Mouse (Mus musculus) embryonic facial prominence, embryonic 10.5 days (tissue): ENCODE data around the gene Ilf2. TPM values are rescaled to one million over a fixed set of nuclear protein-coding genes. Genes with fewer than 3 reads are reported as not detected.

Experiments
- DNase-seq: peaks from one replicate; pipeline ENCODE4 v3.0.0-alpha.2; 2017; ENCODE audit warnings: low spot score
- H3K27ac ChIP-seq: fragments of 300-500 bp; sonication (generic); replicated peaks from 2 replicates; pipeline ENCODE4 v1.5.1; 2016; ENCODE audit warnings: mild to moderate bottlenecking
- H3K27me3 ChIP-seq: fragments of 300-500 bp; sonication (generic); replicated peaks from 2 replicates; pipeline ENCODE4 v1.6.1; 2016; ENCODE audit warnings: low read depth, mild to moderate bottlenecking; ENCODE audit not compliant: poor library complexity, severe bottlenecking
- H3K36me3 ChIP-seq: fragments of 300-500 bp; sonication (generic); replicated peaks from 2 replicates; pipeline ENCODE4 v1.6.1; 2016; ENCODE audit warnings: mild to moderate bottlenecking, moderate library complexity
- H3K4me1 ChIP-seq: fragments of 300-500 bp; sonication (generic); 2 replicates; pipeline ENCODE4 v1.6.1; 2016
- H3K4me3 ChIP-seq: fragments of 300-500 bp; sonication (generic); 2 replicates; pipeline ENCODE4 v1.5.1; 2016; ENCODE audit warnings: mild to moderate bottlenecking, moderate library complexity
- H3K9me3 ChIP-seq: fragments of 300-500 bp; sonication (generic); 2 replicates; pipeline ENCODE4 v1.6.1; 2016; ENCODE audit warnings: mild to moderate bottlenecking
- WGBS: fragments of 180-500 bp; shearing (Covaris S2); methylation state at CpG from one replicate; pipeline ENCODE4 v1.1.7; 2016; 5-methylcytosine and 5-hydroxymethylcytosine counted together
- polyA plus RNA-seq: library from polyadenylated mRNA; unstranded; fragments of >200 nt; fragmentation: Nextera tagmentation; extraction: Ambion mirVana; gene quantifications from 2 replicates; pipeline ENCODE4 v1.2.1, GENCODE M21; 2016

Gene Ilf2
- polyA plus RNA-seq, 1 experiment from 2014 or later: 367 TPM

DNA sequence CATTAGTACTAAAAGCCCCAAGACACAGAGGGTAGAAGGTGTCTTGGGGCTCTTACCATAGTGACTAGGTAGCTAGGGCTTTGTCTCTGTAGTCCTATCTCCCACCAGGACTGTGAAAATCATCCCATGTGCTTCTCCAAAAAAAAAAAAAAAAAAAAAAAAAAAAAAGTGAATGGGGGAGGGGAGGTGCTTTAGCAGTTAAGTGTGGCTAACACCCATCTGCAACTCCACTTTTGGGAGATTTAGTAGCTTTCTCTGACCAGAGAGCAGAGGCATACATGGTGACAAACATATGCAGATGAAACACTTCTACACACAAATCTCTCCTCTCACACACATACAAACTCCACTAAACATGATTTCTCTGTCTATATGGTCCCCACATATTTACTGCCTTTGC lies 21.7 kb downstream of the Ilf2 start:
- no peak for DNase-seq
- Histone ChIP-seq H3K27ac (no peak overlapping the region), H3K4me1 (no peaks in the 10 kb centered on the region), H3K27me3 (no peaks in the 10 kb centered on the region), H3K4me3 (no peak overlapping the region), H3K9me3 (no peaks in the 10 kb centered on the region), H3K36me3 (peaks cover 78% of the 10 kb centered on the region)

DNA sequence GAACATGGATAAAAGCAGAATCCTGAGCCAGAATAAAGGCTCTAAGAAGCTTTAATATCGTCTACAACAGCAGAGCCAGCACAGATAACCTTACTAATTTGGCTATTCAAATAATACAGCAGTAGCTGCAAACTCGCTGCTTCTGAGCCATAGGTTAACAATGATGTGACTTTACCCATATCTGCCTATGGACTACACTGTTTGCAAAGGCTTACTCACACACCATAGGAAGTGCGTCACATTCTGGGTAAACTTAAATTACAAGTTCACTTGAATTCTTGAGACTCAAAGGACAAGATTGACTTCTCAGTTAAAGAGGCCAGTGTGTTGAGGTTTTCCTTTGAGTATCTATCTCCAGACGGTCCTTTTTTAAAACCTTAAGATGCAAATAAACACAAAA lies 27.5 kb downstream of the Ilf2 start:
- Histone ChIP-seq H3K4me3 (no peak overlapping the region), H3K27me3 (no peaks in the 10 kb centered on the region), H3K9me3 (no peaks in the 10 kb centered on the region), H3K36me3 (peaks cover 93% of the 10 kb centered on the region), H3K4me1 (peaks cover 13% of the 10 kb centered on the region), H3K27ac (no peak overlapping the region)
- 86% methylated on average over 4 of the region's 4 CpGs for WGBS
- no peak for DNase-seq

DNA sequence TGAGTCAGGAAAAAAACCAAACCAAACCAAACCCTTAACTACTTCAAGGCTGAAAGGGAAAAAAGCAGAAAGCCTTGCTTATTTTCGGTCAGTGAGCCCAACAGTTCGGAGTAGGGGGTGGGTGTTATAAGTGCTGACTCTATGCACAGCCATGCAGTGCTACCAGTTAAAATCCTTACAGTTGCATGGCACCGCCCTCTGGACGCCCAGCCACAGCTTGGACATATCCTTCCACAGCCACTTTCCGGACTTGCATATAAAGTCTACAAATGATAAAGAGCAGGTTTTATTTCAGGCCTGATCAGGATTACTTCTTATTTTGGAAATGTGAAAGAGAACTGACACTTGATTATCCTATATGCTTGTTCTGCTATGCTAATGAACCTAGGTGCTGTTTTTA lies 29.3 kb downstream of the Ilf2 start:
- Histone ChIP-seq H3K4me3 (no peak overlapping the region), H3K4me1 (peaks cover 13% of the 10 kb centered on the region), H3K36me3 (peaks cover 75% of the 10 kb centered on the region), H3K27ac (no peak overlapping the region), H3K27me3 (no peaks in the 10 kb centered on the region), H3K9me3 (no peaks in the 10 kb centered on the region)
- 94% methylated on average over 5 of the region's 5 CpGs for WGBS
- no peak for DNase-seq

DNA sequence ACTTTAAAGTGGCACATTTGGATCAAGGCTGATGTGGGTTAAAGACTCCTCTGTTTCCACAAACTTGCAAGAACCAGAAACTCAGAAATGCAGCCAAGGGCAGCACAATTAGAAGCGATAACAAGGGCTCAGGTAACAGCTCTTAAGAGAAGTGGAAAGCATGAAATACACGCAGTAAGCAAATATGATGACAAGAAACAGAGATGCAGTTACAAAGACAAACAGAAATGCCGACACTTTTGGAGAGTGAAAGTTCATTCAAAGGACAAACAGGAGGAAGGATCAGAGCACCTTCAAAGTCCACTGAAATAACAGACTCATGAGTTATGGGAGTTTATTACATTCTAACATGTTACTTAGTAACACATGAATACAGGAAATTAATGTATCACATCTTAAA lies 30.4 kb downstream of the Ilf2 start:
- H3K4me1 ChIP-seq: peaks cover 13% of the 10 kb centered on the region
- no peak for DNase-seq
- no peaks in the 10 kb centered on the region for H3K9me3 ChIP-seq
- WGBS: 92% methylated on average over 3 of the region's 3 CpGs
- no peak overlapping the region for H3K27ac ChIP-seq
- H3K27me3 ChIP-seq: 0 out of 2 replicates have a peak, but pooled peaks cover 6% of the 10 kb centered on the region
- H3K4me3 ChIP-seq: no peak overlapping the region
- H3K36me3 ChIP-seq: peaks cover 64% of the 10 kb centered on the region

DNA sequence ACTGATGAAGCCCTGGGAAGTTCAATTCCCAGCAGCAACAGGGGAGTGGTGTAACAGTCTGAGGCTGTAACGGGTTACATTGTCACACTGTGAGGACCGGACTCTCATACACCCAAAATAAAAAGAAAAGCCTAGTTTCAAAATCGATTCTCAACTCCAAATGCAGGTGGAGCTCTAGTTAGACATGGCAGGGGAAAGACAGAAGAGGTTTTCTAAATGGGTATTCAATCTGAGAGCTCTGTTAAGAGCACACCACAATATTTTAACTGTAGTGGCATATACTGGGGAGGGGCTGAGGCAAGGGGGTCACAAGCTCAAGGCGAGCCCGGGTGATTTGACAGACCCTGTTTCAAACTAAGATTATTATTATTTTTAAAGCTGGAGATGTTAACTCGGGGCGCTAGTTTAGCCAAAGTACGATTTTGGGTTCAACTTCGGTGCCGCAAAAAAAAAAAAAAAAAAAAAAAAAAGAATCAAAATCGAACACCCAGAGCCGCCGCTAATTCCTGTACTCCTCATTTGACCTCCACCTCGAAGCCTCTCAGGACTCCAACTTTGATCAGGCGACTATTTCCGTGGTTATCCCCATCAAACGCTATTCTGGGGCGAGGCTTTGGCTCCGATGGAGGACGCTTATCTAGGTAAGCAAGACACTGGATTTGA lies 32.5 kb downstream of the Ilf2 start:
- no peak for DNase-seq
- Histone ChIP-seq H3K4me1 (peaks cover 15% of the 10 kb centered on the region), H3K4me3 (peak overlapping the region; percentile 97), H3K9me3 (no peaks in the 10 kb centered on the region), H3K36me3 (peaks cover 43% of the 10 kb centered on the region), H3K27me3 (peaks cover 24% of the 10 kb centered on the region), H3K27ac (peak overlapping the region; percentile 99)
- 5% methylated on average over 20 of the region's 20 CpGs for whole genome bisulfite sequencing

DNA sequence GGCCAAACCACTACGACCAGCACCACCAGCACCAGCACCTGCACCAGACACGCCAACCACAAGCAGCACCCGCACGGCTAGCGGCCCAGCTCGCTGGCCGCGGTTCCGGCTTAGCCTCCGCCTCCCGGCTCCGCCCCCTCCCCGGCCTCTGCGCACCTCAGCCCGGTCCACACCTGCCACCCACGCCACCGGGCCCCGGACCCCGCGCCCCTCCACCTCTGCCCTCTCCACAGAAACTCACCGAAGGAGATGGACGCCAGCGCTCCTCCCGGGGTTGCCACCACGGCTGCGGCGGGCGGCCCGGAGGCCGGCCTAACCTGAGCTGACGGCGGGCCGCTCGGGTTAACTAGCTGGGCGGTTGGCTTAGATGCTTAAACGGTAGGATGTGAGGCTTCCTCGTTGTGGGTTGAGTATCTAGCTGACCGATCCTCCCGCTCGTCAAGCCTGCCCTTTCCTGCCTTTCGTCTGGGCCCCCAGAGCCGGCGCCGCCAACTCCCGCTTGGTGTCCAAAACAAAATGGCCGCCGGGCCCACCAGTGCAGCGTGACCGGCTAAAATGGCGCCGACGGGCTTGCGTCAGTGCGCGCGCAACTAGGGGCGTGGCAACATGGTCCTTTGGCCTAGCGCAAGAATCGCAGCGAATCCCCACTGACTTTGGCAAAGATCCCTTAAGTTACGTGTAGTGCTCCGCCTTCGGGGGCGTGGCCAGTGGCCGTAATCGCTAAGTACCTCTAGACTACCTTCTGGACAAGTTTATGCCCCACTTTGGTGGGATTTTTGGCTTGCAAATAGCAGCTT lies 33.2 kb downstream of the Ilf2 start, which contains the start of gene Chtop:
Gene Chtop (minus strand): TSS at position 549 of the 797 bp plus-strand sequence.
- Histone ChIP-seq H3K9me3 (no peaks in the 10 kb centered on the region), H3K4me1 (peaks cover 23% of the 10 kb centered on the region), H3K27me3 (peaks cover 31% of the 10 kb centered on the region), H3K36me3 (peaks cover 36% of the 10 kb centered on the region), H3K4me3 (peak within 1 kb of the TSS; percentile 97), H3K27ac (peak within 1 kb of the TSS; percentile 99)
- under 1% methylated on average over 66 of the region's 66 CpGs for WGBS
- peak; percentile 99 for DNase-seq

DNA sequence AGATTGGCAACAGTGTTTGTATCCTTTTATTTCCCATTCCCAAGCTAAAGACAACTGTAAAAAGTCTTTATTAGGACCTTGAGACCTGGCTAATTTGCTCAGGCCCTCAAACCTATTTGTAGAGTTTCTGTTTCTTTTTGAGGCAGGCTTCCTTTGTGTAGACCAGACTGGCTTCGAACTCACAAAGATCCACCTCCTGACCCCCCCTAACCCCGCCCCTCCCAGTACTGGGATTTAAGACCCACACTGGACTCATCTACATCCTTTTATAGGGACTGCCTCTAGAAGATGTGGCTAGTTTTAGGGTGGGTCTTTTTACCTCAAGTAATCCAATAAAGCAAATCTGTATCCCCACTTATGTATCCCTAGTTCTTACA lies 33.8 kb downstream of the Ilf2 start:
- Histone ChIP-seq H3K4me3 (peak overlapping the region; percentile 97), H3K27me3 (peaks cover 37% of the 10 kb centered on the region), H3K27ac (peak overlapping the region; percentile 99), H3K36me3 (peaks cover 30% of the 10 kb centered on the region), H3K9me3 (no peaks in the 10 kb centered on the region), H3K4me1 (peaks cover 29% of the 10 kb centered on the region)
- DNase-seq: no peak
- WGBS: 20% methylated on average over 2 of the region's 2 CpGs

DNA sequence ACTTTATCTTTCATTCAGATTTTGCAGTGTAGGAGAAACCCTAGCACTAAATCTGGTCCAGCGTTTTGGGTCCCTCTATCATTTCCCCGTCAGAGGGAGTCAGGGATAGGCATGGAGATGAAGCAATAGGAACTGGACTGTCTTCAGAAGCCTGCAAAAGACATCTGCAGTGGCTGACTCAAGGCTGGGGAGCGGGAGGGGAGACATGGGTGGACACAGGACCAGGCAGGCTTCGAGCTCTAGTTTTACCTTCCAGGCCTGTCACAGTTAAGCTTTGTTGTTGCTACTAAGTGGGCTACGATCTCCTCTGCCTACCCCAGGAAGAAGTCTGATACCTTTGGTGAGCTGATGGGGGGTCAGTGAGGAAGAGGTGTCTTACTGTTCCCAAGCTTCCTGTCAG lies 36.4 kb downstream of the Ilf2 start:
- no peak overlapping the region for H3K27ac ChIP-seq
- H3K4me3 ChIP-seq: no peak overlapping the region
- H3K9me3 ChIP-seq: no peaks in the 10 kb centered on the region
- peaks cover 52% of the 10 kb centered on the region for H3K27me3 ChIP-seq
- H3K36me3 ChIP-seq: peaks cover 5% of the 10 kb centered on the region
- WGBS: 85% methylated on average over 5 of the region's 5 CpGs
- peaks cover 33% of the 10 kb centered on the region for H3K4me1 ChIP-seq
- DNase-seq: no peak

DNA sequence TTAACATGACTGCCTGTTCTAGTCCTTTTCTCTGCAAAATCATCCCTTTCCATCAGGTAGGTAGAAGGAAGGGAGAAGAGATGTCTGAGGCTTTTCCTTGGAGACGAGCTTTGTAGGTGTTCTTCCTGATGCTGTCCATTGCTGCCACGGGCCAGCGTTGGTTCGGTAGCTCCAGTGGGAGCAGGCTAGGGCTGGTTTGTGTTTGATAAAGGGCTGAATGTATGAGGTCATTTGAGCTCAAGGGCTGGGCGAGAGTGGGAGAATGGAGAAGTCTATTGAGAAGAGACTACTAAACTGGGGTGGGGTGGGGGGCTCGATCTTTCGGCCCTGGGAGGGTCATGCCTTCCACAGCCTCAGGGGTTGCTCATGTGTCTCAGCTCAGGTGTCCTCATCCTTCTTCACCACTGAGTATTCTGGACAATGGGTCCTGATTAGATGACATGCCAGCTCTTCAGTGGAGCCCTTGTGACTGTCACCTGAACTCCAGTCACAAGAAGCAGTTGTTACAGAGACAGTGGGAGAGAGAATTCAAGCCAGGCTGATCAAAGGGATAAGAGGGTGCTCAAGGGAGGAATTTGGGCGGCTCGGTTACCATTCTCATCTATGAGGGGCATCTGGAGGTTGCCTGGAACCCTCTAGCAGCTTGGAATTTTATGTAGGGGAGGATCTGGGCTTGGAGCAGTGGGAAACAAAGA lies 37.2 kb downstream of the Ilf2 start:
- Histone ChIP-seq H3K4me3 (no peak overlapping the region), H3K4me1 (peaks cover 25% of the 10 kb centered on the region), H3K9me3 (no peaks in the 10 kb centered on the region), H3K36me3 (no peaks in the 10 kb centered on the region), H3K27me3 (peaks cover 52% of the 10 kb centered on the region), H3K27ac (no peak overlapping the region)
- DNase-seq: no peak
- WGBS: 79% methylated on average over 9 of the region's 9 CpGs

DNA sequence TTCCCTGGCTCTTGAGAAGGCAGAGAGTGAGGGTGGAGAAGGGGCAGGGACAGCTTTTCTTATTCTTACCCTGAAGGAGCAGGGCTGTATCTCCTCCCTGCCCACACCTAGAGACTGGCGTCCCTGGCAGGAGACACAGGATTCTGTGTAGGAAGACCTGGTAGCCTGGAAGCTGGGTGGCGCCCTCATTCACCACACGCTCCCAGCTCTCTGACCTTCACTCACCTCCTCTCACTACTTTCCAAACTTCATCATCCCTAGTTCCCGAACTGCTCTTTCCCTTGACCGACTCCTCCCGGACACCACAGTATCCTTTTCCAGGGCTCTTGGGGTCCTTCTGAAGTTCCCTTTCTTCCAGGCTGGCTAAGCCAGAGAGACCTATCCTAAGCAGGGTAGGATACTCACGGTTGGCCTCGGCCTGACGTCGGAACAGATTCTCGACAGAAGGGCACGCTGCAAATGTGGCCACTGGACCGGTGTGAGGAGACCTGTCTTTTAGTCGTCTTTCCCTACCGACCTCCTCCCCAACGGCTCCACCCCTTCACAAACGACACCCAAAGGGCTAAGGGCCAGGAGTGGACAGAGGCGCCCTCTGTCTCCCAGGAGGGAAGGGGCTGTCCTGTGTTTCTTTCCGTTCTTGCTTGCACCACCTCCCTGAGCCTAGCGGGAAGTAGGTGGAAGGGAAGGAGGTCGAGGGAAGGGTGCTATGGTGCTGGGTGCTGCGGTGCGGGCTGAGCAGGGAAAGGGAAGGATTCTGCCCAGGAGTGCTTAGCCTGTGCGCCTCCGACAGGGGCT lies 38.1 kb downstream of the Ilf2 start, which contains the start of the genes S100a1 and S100a13:
Gene S100a1 (minus strand): TSS at position 597 of the 795 bp plus-strand sequence.
Gene S100a13 (plus strand): TSS at position 640 of the 795 bp plus-strand sequence.
- 2% methylated on average over 25 of the region's 25 CpGs for WGBS
- H3K27me3 ChIP-seq: peaks cover 52% of the 10 kb centered on the region
- no peaks in the 10 kb centered on the region for H3K9me3 ChIP-seq
- peak; percentile 40 for DNase-seq
- H3K4me1 ChIP-seq: peaks cover 23% of the 10 kb centered on the region
- peak within 1 kb of the TSS; percentile 24; the same call in 1 of the 2 replicates for H3K27ac ChIP-seq
- H3K4me3 ChIP-seq: peak within 1 kb of the TSS; percentile 58
- no peaks in the 10 kb centered on the region for H3K36me3 ChIP-seq

DNA sequence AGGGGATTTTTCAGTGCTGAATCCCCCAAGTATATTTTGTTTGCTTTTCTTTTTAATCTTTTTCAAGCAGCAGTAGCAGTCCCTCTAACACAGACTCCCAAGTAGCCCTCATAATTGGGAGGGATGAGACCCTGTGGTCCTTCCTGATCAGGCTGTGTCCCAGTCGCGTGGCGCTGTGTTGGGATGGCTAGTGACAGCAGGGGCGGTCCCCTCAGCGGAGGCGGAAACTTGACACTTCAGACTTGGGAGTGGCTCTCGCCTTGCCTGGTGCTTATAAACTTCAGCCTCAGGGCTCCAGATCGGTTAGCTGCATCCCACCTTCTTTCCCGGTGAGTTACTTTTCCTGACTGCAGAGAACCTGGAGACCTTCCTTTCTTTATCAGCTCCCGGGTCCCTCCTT lies 38.8 kb downstream of the Ilf2 start:
- 1% methylated on average over 10 of the region's 10 CpGs for WGBS
- H3K4me1 ChIP-seq: peaks cover 23% of the 10 kb centered on the region
- H3K27ac ChIP-seq: peak overlapping the region; percentile 24; the same call in 1 of the 2 replicates
- H3K9me3 ChIP-seq: no peaks in the 10 kb centered on the region
- peaks cover 52% of the 10 kb centered on the region for H3K27me3 ChIP-seq
- peak overlapping the region; percentile 58 for H3K4me3 ChIP-seq
- no peaks in the 10 kb centered on the region for H3K36me3 ChIP-seq
- peak; percentile 79 for DNase-seq

DNA sequence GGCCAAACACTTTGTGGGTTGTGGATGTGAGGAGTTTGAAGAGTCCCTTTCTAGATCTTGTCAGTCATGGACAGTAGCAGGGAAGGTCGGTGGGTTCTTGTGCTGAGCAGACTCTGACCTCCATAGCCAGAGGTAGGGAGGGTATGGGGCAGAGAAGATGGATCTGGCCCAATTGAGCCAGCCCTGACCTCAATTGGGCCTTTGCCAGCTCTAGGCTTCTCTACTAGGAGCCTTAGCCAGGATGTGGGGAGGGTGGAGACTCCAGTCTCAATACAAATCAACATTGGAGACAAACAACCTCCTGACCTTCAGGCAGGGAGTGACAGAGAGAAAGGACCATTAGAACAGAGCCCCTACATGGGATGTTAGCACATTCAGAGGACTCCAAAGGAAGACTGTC lies 39.3 kb downstream of the Ilf2 start:
- peak overlapping the region; percentile 20; the same call in 1 of the 2 replicates for H3K27ac ChIP-seq
- no peak for DNase-seq
- H3K4me3 ChIP-seq: peak overlapping the region; percentile 58
- peaks cover 52% of the 10 kb centered on the region for H3K27me3 ChIP-seq
- H3K4me1 ChIP-seq: peaks cover 23% of the 10 kb centered on the region
- H3K36me3 ChIP-seq: no peaks in the 10 kb centered on the region
- 38% methylated on average over 1 of the region's 1 CpGs for WGBS
- H3K9me3 ChIP-seq: no peaks in the 10 kb centered on the region
